Mouse (Mus musculus): Measurements from ENCODE around the gene Prg4. TPM values are rescaled to one million over a fixed set of nuclear protein-coding genes. Genes with fewer than 3 reads are reported as not detected.

Gene Prg4
- polyA plus RNA-seq, 1 experiment from 2014 or later: 0.33 TPM

GRCm38 (mm10) chr1:150463068-150463467 lies 2.9 kb downstream of the Prg4 start:
- Histone ChIP-seq H3K27ac (replicated peaks) (no peak overlapping the region), H3K4me3 (no peak overlapping the region), H3K9me3 (no peaks in the 10 kb centered on the region), H3K36me3 (no peaks in the 10 kb centered on the region), H3K4me2 (no peak overlapping the region), H3K27me3 (no peaks in the 10 kb centered on the region), H3K9ac (no peak overlapping the region), H3K4me1 (replicated peaks) (no peaks in the 10 kb centered on the region)
- 84% methylated on average over 5 of the region's 5 CpGs for WGBS
- ATAC-seq (ENCODE audit: low read depth): no peak

DNA sequence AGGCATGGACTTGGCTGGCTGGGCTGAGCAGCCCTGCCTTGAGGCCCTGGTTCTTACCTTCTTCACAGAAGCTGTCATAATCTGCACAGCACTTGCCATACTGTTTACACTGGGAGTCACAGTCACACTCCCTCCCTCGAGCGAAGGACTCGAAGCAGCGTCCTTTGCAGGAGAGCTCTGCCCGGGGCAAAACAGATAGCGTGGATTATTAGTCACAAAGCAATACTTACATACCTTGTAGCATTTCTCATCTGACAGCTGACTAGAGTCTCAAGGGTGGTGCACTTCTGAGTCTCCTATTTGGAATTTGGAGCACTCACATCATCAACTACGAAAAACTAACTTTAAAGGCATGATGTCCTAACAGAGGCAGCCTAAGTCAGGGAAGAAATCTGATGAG lies 5.4 kb downstream of the Prg4 start:
- H3K4me3 ChIP-seq: no peak overlapping the region
- H3K27ac ChIP-seq (replicated peaks): no peak overlapping the region
- no peaks in the 10 kb centered on the region for H3K36me3 ChIP-seq
- ATAC-seq (ENCODE audit: low read depth): no peak
- H3K27me3 ChIP-seq: no peaks in the 10 kb centered on the region
- no peaks in the 10 kb centered on the region for H3K9me3 ChIP-seq
- H3K4me2 ChIP-seq: no peak overlapping the region
- H3K9ac ChIP-seq: no peak overlapping the region
- no peaks in the 10 kb centered on the region for H3K4me1 ChIP-seq (replicated peaks)
- 85% methylated on average over 7 of the region's 7 CpGs for whole genome bisulfite sequencing

DNA sequence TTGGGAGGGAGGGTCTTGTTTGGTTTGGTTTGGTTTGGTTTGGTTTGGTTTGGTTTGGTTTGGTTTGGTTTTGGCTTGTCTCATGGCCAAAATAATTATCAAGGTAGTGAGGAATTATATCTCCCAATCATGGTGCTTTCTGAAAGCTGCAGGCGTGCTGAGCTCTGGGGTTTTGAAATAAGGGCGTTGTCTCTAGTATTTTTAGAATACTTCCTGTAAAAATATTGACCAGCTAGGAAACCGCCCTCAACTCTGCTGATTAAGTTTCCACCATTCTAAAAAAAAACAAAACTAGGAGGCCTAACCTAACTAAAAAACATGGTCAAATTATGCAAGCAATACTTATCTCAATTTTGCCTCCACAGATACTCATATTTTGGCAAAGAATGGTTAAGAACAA lies 6.4 kb downstream of the Prg4 start:
- no peak overlapping the region for H3K4me3 ChIP-seq
- no peaks in the 10 kb centered on the region for H3K4me1 ChIP-seq (replicated peaks)
- no peak overlapping the region for H3K4me2 ChIP-seq
- 92% methylated on average over 3 of the region's 3 CpGs for WGBS
- no peaks in the 10 kb centered on the region for H3K36me3 ChIP-seq
- ATAC-seq (ENCODE audit: low read depth): no peak
- H3K9me3 ChIP-seq: no peaks in the 10 kb centered on the region
- H3K27me3 ChIP-seq: no peaks in the 10 kb centered on the region
- no peak overlapping the region for H3K27ac ChIP-seq (replicated peaks)
- no peak overlapping the region for H3K9ac ChIP-seq

DNA sequence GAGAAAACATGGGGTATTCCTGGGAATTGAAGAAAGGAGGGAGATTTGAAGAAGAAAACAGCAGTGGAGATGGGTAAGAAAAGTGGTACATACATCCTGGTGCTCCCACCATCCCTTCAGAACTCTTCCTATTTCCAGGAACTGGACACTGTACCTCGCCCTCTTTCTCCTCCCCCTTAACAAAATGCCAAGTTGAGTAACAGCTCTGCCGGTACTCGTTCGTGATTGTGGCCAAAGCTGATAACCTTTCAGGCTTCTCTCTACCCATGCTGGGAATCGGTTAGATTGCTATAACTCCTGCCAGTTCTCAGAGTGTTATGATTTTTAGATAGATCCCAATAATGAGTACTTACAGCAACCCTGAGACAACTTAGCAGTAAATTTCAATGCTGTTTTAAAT lies 7.0 kb downstream of the Prg4 start:
- Histone ChIP-seq H3K27ac (replicated peaks) (no peak overlapping the region), H3K27me3 (no peaks in the 10 kb centered on the region), H3K4me3 (no peak overlapping the region), H3K4me1 (replicated peaks) (no peaks in the 10 kb centered on the region), H3K9ac (no peak overlapping the region), H3K4me2 (no peak overlapping the region), H3K36me3 (no peaks in the 10 kb centered on the region), H3K9me3 (no peaks in the 10 kb centered on the region)
- WGBS: 88% methylated on average over 5 of the region's 5 CpGs
- ATAC-seq (ENCODE audit: low read depth): no peak

- no peaks in the 10 kb centered on the region for H3K9me3 ChIP-seq
- WGBS: 84% methylated on average over 4 of the region's 4 CpGs
- no peaks in the 10 kb centered on the region for H3K27me3 ChIP-seq
- no peak overlapping the region for H3K4me3 ChIP-seq
- no peak overlapping the region for H3K4me2 ChIP-seq
- no peak for ATAC-seq (ENCODE audit: low read depth)
- H3K4me1 ChIP-seq (replicated peaks): no peaks in the 10 kb centered on the region
- H3K36me3 ChIP-seq: peaks cover 78% of the 10 kb centered on the region
- H3K9ac ChIP-seq: no peak overlapping the region
- no peak overlapping the region for H3K27ac ChIP-seq (replicated peaks)
Measured at GRCm38 (mm10) chr1:150441731-150442130, 24.2 kb downstream of the Prg4 start.

- no peak overlapping the region for H3K27ac ChIP-seq (replicated peaks)
- no peak overlapping the region for H3K4me2 ChIP-seq
- ATAC-seq (ENCODE audit: low read depth): no peak
- no peaks in the 10 kb centered on the region for H3K4me1 ChIP-seq (replicated peaks)
- 93% methylated on average over 3 of the region's 3 CpGs for WGBS
- H3K27me3 ChIP-seq: no peaks in the 10 kb centered on the region
- H3K36me3 ChIP-seq: peaks cover 77% of the 10 kb centered on the region
- H3K9me3 ChIP-seq: no peaks in the 10 kb centered on the region
- no peak overlapping the region for H3K4me3 ChIP-seq
- no peak overlapping the region for H3K9ac ChIP-seq
Measured at GRCm38 (mm10) chr1:150438641-150439040, 27.3 kb downstream of the Prg4 start.

DNA sequence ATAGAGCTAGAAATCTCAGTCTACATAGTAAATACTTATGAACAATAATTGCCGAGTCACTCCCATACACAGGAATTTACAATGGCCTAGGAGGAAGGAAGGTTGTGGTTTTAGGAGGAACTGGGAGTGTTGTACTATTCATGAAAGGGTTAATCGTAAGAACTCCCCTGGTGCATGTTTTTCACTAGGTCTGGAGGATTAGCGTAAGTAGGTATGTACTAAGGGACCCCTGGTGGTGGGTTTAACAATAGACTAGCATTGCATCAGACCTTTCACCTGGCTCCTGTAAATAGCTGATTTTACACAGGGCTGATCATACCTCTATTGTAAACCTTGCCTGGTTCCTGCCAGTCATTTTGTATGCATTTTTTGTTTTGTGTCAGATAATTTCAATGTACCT lies 39.7 kb downstream of the Prg4 start:
- Histone ChIP-seq H3K27ac (replicated peaks) (no peak overlapping the region), H3K27me3 (no peaks in the 10 kb centered on the region), H3K36me3 (peaks cover 89% of the 10 kb centered on the region), H3K4me2 (no peak overlapping the region), H3K9ac (no peak overlapping the region), H3K4me1 (replicated peaks) (no peaks in the 10 kb centered on the region), H3K4me3 (no peak overlapping the region), H3K9me3 (no peaks in the 10 kb centered on the region)
- whole genome bisulfite sequencing: 68% methylated on average over 3 of the region's 3 CpGs
- no peak for ATAC-seq (ENCODE audit: low read depth)

DNA sequence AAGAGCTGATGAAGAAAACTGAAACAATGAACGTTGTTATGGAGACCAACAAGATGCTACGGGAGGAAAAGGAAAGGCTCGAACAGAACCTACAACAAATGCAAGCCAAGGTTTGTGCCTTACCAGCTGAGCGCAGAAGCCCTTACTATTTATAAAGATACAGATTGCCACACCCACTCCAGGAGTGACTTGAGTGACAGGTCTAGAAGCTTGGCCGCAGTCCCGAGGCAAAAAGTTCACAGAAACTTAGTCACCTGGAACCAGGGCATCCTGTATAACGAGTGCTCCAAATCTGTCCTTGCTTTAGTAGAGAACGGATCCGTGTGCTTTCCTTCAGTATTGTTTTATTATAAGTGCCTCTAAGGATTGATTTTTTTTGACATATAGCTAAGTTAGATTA lies 40.3 kb downstream of the Prg4 start:
- H3K27ac ChIP-seq (replicated peaks): no peak overlapping the region
- no peak overlapping the region for H3K9ac ChIP-seq
- WGBS: 92% methylated on average over 9 of the region's 9 CpGs
- H3K27me3 ChIP-seq: no peaks in the 10 kb centered on the region
- no peak overlapping the region for H3K4me3 ChIP-seq
- H3K9me3 ChIP-seq: no peaks in the 10 kb centered on the region
- peaks cover 86% of the 10 kb centered on the region for H3K36me3 ChIP-seq
- no peaks in the 10 kb centered on the region for H3K4me1 ChIP-seq (replicated peaks)
- no peak overlapping the region for H3K4me2 ChIP-seq
- ATAC-seq (ENCODE audit: low read depth): no peak

DNA sequence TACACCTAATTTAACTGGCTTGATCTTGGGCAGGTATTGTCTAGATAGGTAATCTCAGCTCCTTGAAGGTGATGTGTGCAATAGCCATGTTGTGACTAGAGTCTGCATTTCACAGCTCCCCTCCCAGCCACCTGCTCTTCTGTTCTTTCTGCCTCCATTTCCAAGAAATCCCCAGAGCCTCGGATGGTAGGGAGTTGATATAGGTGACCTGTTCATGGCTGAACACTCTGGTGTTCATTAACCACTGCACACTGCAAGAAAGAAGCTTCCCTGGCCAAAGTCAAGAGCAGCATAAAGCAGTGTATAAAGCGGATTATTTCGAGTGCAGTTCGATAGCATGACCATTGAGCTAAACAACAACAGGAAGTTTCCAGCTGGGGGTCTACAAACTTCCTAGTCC lies 47.5 kb downstream of the Prg4 start:
- Histone ChIP-seq H3K27ac (replicated peaks) (no peak overlapping the region), H3K9me3 (no peaks in the 10 kb centered on the region), H3K4me1 (replicated peaks) (no peaks in the 10 kb centered on the region), H3K4me3 (no peak overlapping the region), H3K36me3 (peaks cover 80% of the 10 kb centered on the region), H3K4me2 (no peak overlapping the region), H3K9ac (no peak overlapping the region), H3K27me3 (no peaks in the 10 kb centered on the region)
- WGBS: 96% methylated on average over 4 of the region's 4 CpGs
- ATAC-seq (ENCODE audit: low read depth): no peak

GRCm38 (mm10) chr1:150416006-150416405 lies 50.0 kb downstream of the Prg4 start:
- no peaks in the 10 kb centered on the region for H3K9me3 ChIP-seq
- no peak overlapping the region for H3K27ac ChIP-seq (replicated peaks)
- H3K9ac ChIP-seq: no peak overlapping the region
- no peak for ATAC-seq (ENCODE audit: low read depth)
- no peak overlapping the region for H3K4me2 ChIP-seq
- no peaks in the 10 kb centered on the region for H3K4me1 ChIP-seq (replicated peaks)
- WGBS: 96% methylated on average over 3 of the region's 3 CpGs
- H3K36me3 ChIP-seq: peaks cover 77% of the 10 kb centered on the region
- no peak overlapping the region for H3K4me3 ChIP-seq
- H3K27me3 ChIP-seq: no peaks in the 10 kb centered on the region

- Histone ChIP-seq H3K27me3 (no peaks in the 10 kb centered on the region), H3K36me3 (peaks cover 74% of the 10 kb centered on the region), H3K9me3 (no peaks in the 10 kb centered on the region), H3K4me1 (replicated peaks) (no peaks in the 10 kb centered on the region), H3K9ac (no peak overlapping the region), H3K4me3 (no peak overlapping the region), H3K4me2 (no peak overlapping the region), H3K27ac (replicated peaks) (no peak overlapping the region)
- ATAC-seq (ENCODE audit: low read depth): no peak
- 98% methylated on average over 6 of the region's 6 CpGs for WGBS
Measured at GRCm38 (mm10) chr1:150409996-150410395, 56.0 kb downstream of the Prg4 start.

GRCm38 (mm10) chr1:150407285-150407684 lies 58.7 kb downstream of the Prg4 start:
- no peak overlapping the region for H3K4me3 ChIP-seq
- no peak overlapping the region for H3K4me2 ChIP-seq
- H3K27ac ChIP-seq (replicated peaks): no peak overlapping the region
- no peaks in the 10 kb centered on the region for H3K27me3 ChIP-seq
- WGBS: 93% methylated on average over 9 of the region's 9 CpGs
- peaks cover 67% of the 10 kb centered on the region for H3K36me3 ChIP-seq
- ATAC-seq (ENCODE audit: low read depth): no peak
- H3K9me3 ChIP-seq: no peaks in the 10 kb centered on the region
- H3K9ac ChIP-seq: no peak overlapping the region
- no peaks in the 10 kb centered on the region for H3K4me1 ChIP-seq (replicated peaks)

DNA sequence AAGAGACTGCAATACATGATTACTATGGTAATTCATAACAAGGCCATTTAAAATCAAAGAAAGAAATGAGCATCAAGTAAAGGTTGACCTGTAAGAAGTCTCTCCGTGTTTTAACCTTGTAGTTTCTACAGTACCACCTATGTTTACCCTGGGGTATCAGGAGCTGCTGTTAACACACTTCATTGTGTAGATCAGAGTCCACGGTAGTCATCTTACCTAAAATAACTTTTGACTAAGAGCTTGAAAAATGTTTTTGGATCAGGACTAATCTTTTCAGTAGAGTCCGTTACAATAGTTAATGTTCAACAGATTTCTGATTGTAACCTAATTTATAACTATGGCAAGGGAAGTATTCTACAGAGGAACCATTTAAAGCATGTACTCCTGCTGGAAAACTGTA lies 61.4 kb downstream of the Prg4 start:
- Histone ChIP-seq H3K36me3 (peaks cover 59% of the 10 kb centered on the region), H3K9ac (no peak overlapping the region), H3K4me2 (no peak overlapping the region), H3K27me3 (no peaks in the 10 kb centered on the region), H3K9me3 (no peaks in the 10 kb centered on the region), H3K27ac (replicated peaks) (no peak overlapping the region), H3K4me3 (no peak overlapping the region), H3K4me1 (replicated peaks) (no peaks in the 10 kb centered on the region)
- WGBS: 94% methylated on average over 3 of the region's 3 CpGs
- no peak for ATAC-seq (ENCODE audit: low read depth)
